Mouse (Mus musculus): ENCODE results near the gene Spns2.
"Not testable (repeated sequence)": the region's sequence is repeated elsewhere in the genome, so short reads cannot be mapped to it uniquely, and the experiment has no call there.

Spns2 gene

DNA sequence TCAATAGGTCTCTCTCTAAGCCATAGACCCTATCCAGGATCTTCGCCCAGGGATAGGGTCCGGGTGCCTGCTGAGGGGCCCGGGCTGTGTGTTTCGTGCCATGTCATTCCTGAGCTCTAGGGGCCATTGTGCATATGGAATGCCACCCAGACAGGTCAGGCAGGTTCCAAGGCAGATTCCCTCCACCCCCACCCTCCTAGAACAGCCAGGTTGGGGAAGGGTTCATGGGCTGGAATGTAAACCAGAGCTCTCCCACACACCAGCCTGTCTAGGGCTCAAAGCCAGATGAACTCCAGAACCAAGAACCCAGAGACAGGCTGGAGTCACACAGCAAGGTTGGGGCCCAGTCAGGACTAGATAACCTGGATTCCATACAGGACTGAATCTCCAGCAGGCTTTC, 16.2 kb downstream of the Spns2 start:
- no peak for DNase-seq (ENCODE audit: low read depth)

DNA sequence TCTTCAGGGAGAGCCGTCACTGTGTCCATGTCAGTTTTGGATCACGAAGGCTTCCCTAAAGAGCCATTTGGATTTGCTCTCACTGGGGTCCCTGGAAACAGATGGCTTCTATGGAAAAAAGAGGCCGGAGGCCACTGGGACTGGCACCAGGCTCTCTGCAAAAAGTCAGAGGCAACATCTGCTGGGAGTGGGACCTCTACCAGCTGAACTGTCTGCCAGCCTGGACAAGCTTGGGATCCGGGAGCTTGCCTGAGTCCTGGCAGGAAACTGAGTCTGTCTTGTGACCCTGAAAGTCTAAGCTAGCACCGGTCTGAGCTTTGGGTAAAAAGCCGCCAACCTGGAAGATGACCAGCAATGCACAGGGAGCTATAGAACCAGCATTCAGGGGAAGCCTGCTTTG, 18.3 kb downstream of the Spns2 start:
- DNase-seq (ENCODE audit: low read depth) = no peak

DNA sequence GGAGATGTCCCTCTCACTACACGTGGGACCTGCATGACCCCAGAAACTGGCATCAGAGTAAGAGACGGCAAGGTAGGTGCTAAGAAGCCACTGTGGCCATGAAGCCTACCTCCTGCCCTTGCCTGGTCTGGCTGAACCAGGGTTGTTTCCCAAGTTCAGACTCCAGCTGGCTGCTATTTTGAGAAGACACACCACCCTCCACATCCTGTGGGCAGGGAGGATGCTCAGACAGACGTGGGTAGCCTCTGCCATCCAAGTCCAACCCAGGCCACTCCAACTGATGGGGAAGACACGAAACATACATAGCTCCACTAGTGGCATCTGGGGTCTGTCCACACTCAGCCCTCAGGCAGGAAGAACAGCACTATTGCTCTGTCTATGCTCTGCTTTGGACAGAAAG, 19.7 kb downstream of the Spns2 start:
- peak; percentile 66 for DNase-seq (ENCODE audit: low read depth)

DNA sequence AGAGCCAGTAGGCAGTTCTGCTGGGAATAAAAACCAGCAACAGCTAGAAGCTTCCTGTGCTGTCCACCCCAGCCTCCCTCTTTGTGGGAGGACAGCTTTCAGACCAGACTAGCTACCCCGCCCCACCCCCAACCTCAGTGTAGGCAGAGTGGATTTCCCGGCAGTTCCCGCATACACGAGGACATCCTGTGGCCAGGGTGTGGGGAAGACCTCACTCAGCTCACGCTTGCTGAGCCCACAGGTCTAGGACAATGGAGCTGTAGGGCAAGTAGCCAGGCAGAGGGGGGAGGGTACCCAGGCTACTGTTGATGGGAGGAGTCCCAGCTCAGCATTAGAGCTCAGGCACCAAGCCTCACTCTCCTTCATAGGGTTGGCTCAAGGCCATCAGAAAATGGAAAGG, 20.5 kb downstream of the Spns2 start:
- DNase-seq (ENCODE audit: low read depth) = peak; percentile 89

DNA sequence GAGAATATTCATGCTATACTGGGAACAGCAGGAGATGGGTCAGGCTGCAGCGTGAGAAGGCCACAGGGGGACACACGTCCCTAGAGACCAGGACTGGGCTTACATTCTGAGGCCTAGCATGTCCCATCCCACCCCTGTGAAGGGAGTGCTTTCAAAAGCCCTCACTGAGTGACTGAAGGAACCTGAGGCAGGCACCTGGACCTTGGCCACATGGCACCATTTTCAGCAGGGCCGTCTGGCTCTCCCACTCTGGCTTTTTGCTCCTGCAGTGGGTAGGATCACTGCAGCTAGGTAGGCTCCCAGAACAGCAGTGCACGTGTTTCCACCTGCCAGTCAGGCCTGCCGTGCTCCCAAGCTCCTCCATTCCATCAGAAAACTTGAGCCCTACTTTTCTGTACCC, 21.2 kb downstream of the Spns2 start:
- no peak for DNase-seq (ENCODE audit: low read depth)

DNA sequence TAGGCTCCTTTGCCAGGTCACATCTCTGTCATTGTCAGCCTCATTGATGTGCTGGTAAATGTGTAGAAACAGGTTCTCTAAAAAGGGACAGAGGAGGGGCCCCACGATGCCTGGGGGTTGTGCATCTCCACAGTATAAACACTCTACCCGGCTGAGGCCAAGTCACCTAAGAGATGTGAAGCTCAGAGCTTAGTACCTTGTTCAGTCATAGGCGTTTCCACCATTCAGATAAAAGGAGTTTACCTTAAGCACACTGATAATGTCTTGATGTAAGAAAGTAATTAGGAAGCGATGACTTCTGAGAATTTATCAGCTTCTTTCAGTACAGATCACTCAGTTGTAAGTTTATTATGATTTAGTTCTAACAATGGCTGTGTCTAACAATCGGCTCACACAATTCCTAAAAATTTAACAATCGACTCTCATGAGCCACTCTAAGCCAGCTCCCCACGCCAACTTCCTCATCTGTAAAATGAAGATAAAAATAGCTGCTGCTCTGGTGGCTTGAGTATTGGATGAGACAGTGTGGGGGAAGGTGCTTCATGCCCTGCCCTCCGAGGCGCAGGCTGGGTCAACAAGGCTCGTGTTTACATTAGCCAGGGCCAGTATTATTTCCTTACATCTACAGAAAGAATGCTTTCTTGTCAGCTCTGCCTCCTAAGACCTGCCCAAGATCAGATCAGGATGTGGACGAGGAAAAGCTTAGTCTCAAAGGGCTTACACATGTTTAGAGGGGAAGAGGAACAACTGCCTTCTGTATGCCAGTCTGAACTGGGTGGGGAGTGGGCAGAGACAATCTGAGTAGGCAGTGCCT, 22.8 kb downstream of the Spns2 start:
- peak; percentile 81 for DNase-seq (ENCODE audit: low read depth)

DNA sequence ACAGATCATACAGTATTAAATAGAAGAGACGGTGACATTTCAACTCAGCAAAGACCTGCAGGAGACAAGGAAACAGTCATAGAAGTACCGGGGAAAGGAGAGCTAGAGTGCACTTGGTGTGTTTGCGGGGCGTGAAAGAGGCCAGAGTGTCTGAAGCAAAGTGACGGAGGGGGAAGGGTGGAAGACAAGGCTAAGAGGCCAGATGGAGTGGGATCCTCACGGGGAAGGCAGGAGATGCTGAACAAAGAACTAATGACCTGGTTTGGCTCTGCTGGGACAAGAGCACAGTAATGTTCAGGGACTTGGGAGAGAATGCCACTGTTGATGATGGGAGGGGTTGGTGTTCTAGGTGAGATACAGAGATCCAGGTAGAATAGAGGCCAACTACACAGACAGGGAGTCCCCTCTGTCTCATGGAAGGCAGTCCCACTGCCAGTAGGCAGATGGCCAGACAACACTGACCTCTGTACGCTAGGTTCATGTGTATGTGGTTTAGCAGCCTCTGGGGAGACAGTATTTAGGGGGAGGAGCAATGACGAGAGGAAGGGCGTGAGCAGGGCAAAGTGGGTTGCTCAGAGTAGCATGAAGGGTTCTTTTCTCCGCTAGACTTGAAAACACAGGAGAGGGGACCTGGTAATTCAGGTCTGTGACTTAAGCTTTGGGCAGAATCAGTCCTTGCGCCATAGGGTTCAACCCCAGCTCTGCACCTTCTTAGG, 23.6 kb downstream of the Spns2 start:
- no peak for DNase-seq (ENCODE audit: low read depth)

DNA sequence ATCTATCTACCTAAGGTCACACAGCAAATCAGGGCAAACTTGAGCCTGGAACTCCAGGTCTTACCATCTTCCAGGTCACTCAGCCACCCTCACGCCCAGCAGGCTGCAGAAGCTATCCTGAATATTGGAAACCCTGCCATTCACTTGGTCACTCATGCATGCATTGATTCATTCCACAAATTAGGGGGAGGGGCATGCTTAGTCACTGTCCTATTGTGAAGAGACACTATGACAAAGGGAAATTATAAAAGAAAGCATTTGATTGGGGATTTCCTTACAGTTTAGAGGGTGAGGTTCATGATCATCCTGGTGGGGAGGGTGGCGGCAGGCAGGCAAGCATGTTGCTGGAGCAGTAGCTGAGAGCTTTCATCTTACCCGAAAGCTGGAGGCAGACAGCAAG, 24.9 kb downstream of the Spns2 start:
- DNase-seq (ENCODE audit: low read depth) = no peak

DNA sequence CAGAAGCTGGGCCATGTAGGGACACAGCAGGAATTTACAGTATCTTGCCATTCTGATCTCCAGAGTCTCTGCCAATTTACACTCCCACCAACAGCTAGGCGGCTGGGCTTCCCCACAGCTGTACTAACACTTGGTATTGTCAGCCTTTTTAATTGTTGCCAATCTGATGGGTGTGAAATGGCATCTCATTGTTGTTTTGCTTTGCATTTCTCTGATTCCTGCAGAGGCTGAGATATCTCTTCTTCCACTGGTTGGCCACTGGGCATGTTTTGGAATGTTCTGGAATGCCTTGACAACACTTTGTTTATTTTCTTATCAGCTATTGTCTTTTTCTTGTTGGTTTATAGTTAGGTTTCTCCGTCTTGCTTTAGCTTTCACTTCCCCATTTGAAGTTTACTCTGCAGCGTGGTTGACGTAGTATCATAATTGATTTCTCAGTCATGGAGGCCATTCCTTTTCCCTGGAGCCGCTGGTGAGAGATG, 28.2 kb downstream of the Spns2 start:
- DNase-seq (ENCODE audit: low read depth) = no peak

DNA sequence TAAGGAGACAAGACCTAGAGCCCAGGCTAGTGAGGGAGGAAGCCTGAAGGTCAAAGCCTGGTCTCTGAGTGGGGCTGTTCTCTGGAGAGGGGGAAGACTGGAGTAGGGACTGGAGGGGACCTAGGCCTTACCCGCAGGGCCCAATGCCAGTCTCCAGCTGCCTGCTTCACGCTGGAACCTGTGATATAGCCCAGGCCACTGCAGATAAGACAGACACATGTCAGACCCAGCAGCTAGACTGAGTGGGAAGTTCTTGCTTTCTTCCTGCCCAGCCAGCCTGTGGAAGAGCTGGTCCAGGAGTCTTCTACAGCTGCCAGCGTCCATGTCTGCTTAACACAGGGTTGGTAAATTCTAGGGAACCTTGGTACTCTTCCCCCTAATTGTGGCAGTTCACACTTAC, 31.2 kb downstream of the Spns2 start:
- no peak for DNase-seq (ENCODE audit: low read depth)

DNA sequence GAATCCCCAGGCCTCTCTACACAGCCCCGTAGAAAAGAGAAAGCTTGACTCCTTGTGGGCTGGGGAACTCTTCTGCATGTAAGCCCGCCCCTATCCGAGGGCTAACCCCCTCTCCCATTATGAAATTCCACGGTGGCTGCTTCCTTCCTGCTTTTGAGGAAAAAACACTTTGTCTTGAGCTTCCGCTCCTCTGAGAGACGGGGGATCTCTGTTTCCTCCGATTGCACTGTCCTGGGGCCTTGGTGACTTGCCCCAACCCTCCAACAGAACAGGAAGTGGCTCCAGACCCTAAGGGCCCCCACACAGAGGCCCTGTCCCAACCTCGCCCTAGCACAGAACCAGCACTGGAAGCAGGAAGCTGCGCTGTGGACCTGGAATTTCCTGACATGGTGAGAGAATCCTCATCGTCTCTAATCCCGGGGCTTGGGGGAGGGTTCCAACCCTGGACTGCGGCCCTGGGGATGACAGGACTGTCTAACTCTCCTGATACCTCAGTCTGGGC, 31.7 kb downstream of the Spns2 start:
- DNase-seq (ENCODE audit: low read depth) = peak; percentile 57

DNA sequence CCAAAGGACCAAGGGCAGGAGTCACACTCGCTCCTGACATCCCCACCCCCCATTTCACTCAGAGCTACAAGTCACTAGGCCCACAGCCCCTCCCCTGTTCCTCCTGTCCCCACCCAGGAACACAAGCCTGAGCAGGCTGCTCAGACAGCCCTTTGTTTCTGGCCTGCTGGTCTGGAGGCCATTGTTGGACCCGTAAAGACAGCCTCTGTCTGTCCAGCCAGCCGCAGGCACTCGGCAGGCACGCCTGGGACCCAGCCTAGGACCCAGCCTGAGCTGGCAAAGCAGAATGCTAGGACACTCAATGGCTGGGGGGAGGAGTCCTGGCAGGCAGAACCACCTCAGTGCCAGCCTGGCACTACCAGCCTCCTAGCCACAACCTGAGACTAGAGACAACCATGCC, 34.0 kb downstream of the Spns2 start:
- no peak for DNase-seq (ENCODE audit: low read depth)

DNA sequence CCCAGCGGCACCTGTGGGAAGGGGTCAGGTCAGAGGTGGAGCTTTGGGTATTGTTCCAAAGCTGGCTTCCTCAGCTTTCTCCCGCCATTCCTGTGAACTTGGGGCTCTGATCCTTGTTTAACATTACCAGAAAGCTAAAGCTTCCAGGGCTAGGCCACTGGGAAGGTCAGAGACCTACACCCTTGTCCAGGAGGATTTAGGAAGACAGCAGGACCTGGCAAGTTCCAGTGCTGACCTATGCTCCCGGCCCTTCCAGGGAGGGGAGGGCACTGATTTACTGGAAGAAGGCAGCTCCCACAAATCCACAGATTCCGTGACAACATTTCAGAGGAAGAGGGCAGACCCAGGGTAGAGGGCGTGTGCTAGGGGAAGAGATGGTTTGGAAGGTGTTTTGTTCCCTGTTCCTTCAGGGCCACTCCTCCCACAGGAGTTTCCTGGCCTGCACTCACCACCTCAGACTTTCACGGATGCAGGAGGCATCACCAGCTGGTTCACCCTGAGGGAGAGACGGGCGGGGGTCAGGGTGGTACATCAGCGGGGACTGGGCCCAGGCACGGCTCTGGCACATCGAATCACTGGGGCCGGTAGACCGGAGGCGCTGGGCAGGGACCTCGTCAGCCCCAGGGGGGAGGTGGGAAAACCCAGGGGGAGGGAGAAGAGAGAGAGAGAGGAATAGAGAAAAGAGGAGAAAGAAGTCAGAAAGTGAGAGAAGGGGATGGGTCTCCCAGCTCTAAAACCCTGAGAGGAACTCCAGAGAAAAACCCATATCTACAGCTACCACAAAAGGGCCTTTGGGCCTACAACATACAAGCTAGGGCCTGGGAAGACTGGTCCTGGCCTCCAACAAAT, 36.4 kb downstream of the Spns2 start:
- DNase-seq (ENCODE audit: low read depth) = no peak

DNA sequence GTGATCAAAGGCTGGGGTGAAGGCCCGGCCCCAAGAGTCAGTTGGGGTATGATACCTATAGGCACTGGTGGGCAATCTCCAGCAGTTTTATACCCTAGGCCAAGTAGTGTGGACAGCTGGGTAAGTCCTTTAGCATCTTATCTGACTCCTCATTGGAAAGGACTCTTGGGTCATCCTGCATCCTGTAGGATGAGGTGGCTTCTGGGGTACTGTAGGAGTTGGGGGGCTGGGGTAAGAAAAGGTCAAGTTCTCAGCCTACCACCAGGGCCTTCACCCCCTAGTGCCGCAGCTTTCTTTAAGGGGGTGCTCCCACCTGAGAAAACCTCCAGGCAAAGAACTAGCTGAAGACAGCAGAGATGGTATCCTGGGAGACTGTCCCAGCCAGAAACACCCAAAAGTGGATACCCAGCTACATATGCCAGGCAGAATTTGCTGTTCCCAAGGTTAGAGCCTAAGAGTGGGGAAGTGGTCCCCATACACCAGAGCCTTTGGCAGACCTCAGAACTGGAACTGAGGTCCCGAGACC, 37.5 kb downstream of the Spns2 start:
- no peak for DNase-seq (ENCODE audit: low read depth)

DNA sequence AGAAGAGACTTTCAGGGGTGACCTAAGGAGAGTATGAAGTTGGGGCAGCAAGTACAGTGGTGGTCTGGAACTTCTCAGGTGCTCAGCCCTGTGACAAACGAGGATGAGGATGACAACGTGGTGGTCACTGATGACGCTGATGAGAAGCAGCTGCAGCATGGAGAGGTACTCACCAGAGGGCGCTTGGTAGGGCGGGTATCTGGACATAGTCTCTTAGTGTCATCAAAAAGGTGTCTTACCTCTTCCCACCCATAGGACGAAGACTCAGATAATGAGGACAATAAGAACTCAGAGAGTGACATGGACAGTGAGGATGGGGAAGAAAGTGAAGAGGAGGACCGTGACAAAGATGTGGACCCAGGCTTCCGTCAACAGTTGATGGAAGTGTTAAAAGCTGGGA, 42.2 kb downstream of the Spns2 start:
- DNase-seq (ENCODE audit: low read depth) = peak; percentile 61

DNA sequence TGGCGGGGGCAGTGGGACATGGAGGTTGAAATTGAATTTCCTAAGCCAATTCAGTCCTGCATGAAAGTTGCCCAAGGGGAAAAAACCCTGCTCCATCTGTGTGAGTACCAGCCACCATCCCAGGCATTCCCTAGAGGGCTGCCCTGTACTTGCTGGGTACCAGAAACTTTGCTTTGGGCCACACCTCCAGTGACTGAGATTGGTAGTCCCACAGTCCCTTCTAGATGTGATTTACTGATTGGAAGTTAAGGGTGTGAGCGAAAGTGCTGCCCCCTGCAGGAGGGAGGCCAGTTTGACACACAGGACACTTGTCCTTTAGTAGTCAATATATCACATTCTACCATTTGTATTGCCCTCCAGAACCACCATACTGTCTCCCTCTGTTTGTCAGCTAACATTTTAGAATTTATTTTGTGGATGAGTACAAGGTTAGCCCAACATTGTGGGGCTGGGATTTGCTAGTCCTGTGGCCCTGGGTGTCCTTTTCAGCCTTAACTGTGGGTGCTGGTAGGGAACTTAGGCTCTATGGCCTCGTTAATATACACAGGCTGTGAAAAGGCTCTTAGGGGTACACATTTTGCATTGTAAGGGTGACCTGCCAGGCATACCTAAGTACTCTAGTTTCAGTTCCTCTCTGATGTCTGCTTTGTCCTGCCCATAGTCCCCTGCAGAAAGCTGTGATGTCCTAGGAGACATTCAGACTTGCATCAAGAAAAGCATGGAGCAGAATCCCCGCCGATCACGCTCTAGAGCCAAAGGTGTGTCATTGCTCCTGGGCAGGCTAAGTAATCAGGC, 43.2 kb downstream of the Spns2 start:
- peak; percentile 81 for DNase-seq (ENCODE audit: low read depth)

DNA sequence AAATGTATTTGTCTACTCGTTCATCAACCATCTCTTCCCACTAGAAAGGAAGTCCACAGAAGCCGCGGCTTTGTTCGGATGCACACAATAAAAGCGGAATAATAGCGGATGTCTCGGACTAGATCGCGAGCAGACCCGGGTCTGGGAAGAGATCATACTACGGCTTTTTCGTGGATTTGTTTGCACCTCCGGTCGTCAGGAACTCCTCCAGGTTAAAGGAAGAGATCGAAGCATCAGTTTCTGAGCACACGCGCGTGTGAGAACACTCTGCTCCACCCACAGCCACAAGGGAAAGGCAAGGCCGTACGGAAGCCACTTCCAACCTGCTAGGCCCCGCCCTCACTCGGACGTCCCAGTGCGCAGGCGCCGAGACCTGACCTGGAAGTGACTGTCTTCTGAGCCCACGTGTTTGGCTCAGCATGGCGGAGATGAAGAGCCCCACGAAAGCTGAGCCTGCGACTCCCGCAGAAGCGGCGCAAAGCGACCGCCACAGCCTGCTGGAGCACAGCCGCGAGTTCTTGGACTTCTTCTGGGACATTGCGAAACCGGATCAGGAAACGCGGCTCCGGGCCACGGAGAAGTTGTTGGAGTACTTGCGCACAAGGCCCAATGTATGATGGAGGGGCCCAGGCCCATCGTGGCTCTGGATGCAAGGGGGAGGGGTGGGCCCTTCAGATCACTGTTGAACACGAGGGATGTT, 48.6 kb downstream of the Spns2 start, which contains the start of gene Mybbp1a:
TSS of gene Mybbp1a (plus strand) at position 391 of the 700 bp plus-strand sequence.
- DNase-seq (ENCODE audit: low read depth) = peak; percentile 98

DNA sequence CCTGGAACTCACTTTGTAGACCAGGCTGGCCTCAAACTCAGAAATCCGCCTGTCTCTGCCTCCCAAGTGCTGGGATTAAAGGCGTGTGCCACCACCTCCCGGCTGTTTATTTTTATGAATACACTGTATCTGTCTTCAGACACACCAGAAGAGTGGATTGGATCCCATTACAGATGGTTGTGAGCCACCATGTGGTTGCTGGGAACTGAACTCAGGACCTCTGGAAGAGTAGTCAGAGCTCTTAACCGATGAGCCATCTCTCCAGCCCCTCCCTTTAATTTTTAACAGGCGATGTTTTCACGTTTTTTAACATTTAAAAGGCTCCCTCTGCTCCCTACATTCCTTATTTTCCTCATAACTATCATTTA, 49.1 kb downstream of the Spns2 start:
- not testable (repeated sequence) for DNase-seq (ENCODE audit: low read depth)

DNA sequence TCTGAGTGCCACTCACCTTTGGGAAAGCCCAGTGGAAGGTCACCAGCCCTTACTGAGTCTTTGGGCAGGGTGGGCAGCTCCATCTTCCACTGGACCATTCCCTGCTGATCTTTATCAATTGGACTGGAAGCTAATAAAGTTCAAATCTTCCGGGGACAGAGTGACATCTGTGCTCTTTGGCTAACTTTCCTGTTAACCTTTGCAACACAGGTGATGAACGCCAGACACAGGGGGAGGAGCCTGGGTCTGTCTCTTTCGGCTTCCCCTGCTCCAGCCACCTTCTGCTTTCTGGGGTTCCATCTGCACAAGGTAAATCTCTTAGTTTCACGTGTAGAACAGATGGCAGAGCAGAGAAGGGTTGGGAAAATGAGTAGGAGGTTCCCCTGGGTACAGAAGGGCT, 51.3 kb downstream of the Spns2 start:
- DNase-seq (ENCODE audit: low read depth) = no peak

Data from 416B (cell line).